ENCODE assay signal across 7 mouse cellular contexts in the genomic region with DNA sequence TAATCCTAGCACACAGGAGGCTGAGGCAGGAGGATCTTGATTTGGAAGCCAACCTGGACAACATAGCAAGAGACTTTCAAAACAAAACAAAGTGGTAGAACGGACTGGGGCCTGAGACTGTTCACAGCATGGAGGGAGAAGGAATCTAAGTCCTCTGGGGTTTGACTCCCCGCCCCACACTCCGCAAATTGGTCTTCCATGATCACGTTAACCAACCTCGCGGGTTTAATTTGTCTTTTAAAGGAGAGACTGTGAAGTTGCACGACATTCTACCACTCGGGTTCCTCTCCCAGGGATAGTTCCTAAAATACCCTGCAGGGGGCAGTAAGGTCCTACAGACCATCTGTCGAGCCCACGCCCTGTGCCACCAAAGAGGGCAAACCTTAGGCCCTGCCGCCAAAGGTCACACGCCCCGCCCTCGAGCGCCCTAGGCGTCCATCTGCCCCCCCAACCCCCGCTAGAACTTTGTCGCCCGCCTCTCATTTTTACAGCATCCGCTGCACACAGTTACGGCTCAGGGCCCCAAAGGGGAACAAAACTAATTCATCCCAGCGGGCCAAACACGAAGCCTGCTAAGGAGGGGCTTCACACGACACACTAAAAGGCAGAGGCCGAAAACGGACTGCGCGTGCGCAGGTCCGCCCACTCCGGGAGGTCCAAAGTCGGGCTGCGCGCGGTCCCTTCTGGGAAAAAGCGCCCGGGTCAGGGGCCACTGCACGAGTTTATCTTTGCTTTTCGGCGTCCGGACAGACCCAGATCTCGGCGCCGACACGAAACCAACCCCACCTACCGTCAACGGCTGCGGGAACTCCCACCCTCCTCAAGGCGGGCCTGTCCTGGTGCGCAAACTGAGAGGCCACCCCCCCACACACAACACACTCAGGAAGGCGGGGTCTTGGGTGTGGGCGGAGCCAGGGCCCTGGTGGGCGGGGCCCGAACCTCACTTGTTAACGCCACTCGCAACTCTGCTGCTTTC. TPM values are rescaled to one million over a fixed set of nuclear protein-coding genes. Genes with fewer than 3 reads are reported as not detected.
DNase-seq lines count a peak whose midpoint lies in the region; ATAC-seq lines count a peak whose summit lies in the region.

A gene (minus strand): TSS at position 855 of the 976 bp plus-strand sequence.

- peak; percentile 95 to 99 for DNase-seq in adrenal gland, adult (ENCODE audit: inconsistent age in 2 of 2, low spot score in 1 of 2)
- DNase-seq in embryo, embryonic 10.5 days (ENCODE audit: low spot score), result peak; percentile 97
- DNase-seq in gastrocnemius, postnatal 25 days, result peak; percentile 93
- peak; percentile 90 to 91 for DNase-seq in left cerebral cortex, postnatal 25 days (ENCODE audit: low spot score in 2 of 2)
- peak; percentile 96 for DNase-seq in midbrain, embryonic 10.5 days (ENCODE audit: low spot score)
- peak; percentile 97 for DNase-seq in right cerebral cortex, postnatal 4 days

- H3K4me1 ChIP-seq in intestine, embryonic 15.5 days (replicated peaks), result peaks cover 6% of the 10 kb centered on the region; the same call in 1 of the 2 replicates
- peaks cover 16% of the 10 kb centered on the region for H3K4me1 ChIP-seq in midbrain, embryonic 10.5 days

- H3K4me2 ChIP-seq in intestine, embryonic 15.5 days (replicated peaks), result peak within 1 kb of the TSS; percentile 63

- H3K9ac ChIP-seq in intestine, embryonic 15.5 days, result peak within 1 kb of the TSS; percentile 64

- 1% methylated on average over 56 of the region's 56 CpGs for WGBS in intestine, embryonic 15.5 days
- 2% methylated on average over 56 of the region's 56 CpGs for WGBS in midbrain, embryonic 10.5 days

- peak within 1 kb of the TSS; percentile 99 for H3K27ac ChIP-seq in intestine, embryonic 15.5 days
- peak within 1 kb of the TSS; percentile 93 for H3K27ac ChIP-seq in midbrain, embryonic 10.5 days (replicated peaks)

- H3K36me3 ChIP-seq in intestine, embryonic 15.5 days, result no peaks in the 10 kb centered on the region
- H3K36me3 ChIP-seq in midbrain, embryonic 10.5 days, result no peaks in the 10 kb centered on the region

- ATAC-seq in intestine, embryonic 15.5 days, result peak; percentile 99

- peak within 1 kb of the TSS; percentile 57 for H3K4me3 ChIP-seq in intestine, embryonic 15.5 days (replicated peaks)
- peak within 1 kb of the TSS; percentile 68 for H3K4me3 ChIP-seq in midbrain, embryonic 10.5 days

- intact Hi-C loops in left cerebral cortex, postnatal 25 days (cut with DNase I), result no loop called here

- no peaks in the 10 kb centered on the region for H3K27me3 ChIP-seq in intestine, embryonic 15.5 days (replicated peaks)
- H3K27me3 ChIP-seq in midbrain, embryonic 10.5 days (ENCODE audit: low read depth, poor library complexity, severe bottlenecking), result no peaks in the 10 kb centered on the region

- no peaks in the 10 kb centered on the region for H3K9me3 ChIP-seq in intestine, embryonic 15.5 days
- no peaks in the 10 kb centered on the region for H3K9me3 ChIP-seq in midbrain, embryonic 10.5 days (replicated peaks)

RNA-seq across cellular contexts. Expression of the gene that starts here (rescaled TPM):
- total RNA-seq in gastrocnemius, postnatal 25 days (2021), result 1 to 10 TPM; 5.3 to 6.1 TPM
- polyA plus RNA-seq in intestine, embryonic 15.5 days (2015; fragmentation: Nextera tagmentation; extraction: Ambion mirVana), result 8.7 and 9.7 TPM in 2 replicates
- 1 to 10 TPM; 2.7 to 3.0 TPM for total RNA-seq in left cerebral cortex, postnatal 25 days (2021)
- 15.2 and 16.0 TPM in 2 replicates for polyA plus RNA-seq in midbrain, embryonic 10.5 days (2016; fragmentation: Nextera tagmentation; extraction: Ambion mirVana)

Comparison
In these comparisons a context has a peak if more than half of its experiments do, and no peak if none do; other contexts are left out.
1. Peak in every context shown above with its lines: DNase-seq, ATAC-seq, H3K4me3 ChIP-seq and H3K27ac ChIP-seq.